Mouse (Mus musculus) intestine, postnatal 0 days (tissue): ENCODE results near the gene P4hb. TPM values are rescaled to one million over a fixed set of nuclear protein-coding genes. Genes with fewer than 3 reads are reported as not detected.

Experiments used
- ATAC-seq: fragments of 200-750 bp; cut with Nextera tagmentation; 2 replicates; pipeline ENCODE4 v1.8.0; 2017; ENCODE audit warnings: mild to moderate bottlenecking, moderate TSS enrichment, moderate library complexity
- H3K27ac ChIP-seq: fragments of 300-500 bp; sonication (generic); 2 replicates; pipeline ENCODE4 v1.5.1; 2014; ENCODE audit warnings: mild to moderate bottlenecking, low read depth, low read length, moderate library complexity
- H3K27me3 ChIP-seq: fragments of 300-500 bp; sonication (generic); replicated peaks from 2 replicates; pipeline ENCODE4 v1.6.1; 2014; ENCODE audit warnings: low read length, mixed read lengths; ENCODE audit not compliant: control insufficient read depth, insufficient read depth
- H3K36me3 ChIP-seq: fragments of 300-500 bp; sonication (generic); 2 replicates; pipeline ENCODE4 v1.6.1; 2014; ENCODE audit warnings: mild to moderate bottlenecking, moderate library complexity; ENCODE audit not compliant: control insufficient read depth, insufficient read depth
- H3K4me1 ChIP-seq: fragments of 300-500 bp; sonication (generic); replicated peaks from 2 replicates; pipeline ENCODE4 v1.6.1; 2014; ENCODE audit warnings: antibody characterized with exemption, low read length, mixed read lengths; ENCODE audit not compliant: control insufficient read depth, insufficient read depth
- H3K4me2 ChIP-seq: fragments of 300-500 bp; sonication (generic); replicated peaks from 2 replicates; pipeline ENCODE4 v1.6.1; 2014; ENCODE audit warnings: low read depth, mild to moderate bottlenecking, moderate library complexity
- H3K4me3 ChIP-seq: fragments of 300-500 bp; sonication (generic); 2 replicates; pipeline ENCODE4 v1.5.1; 2014; ENCODE audit warnings: low read depth, low read length
- H3K9ac ChIP-seq: fragments of 300-500 bp; sonication (generic); 2 replicates; pipeline ENCODE4 v1.6.1; 2014; ENCODE audit warnings: mild to moderate bottlenecking, low read depth, low read length
- H3K9me3 ChIP-seq: fragments of 300-500 bp; sonication (generic); 2 replicates; pipeline ENCODE4 v1.6.1; 2016; ENCODE audit warnings: mixed run types; ENCODE audit not compliant: control insufficient read depth
- CTCF ChIP-seq: sonication (generic); IDR thresholded peaks from 2 replicates; pipeline ENCODE4 v1.5.1; 2016; ENCODE audit warnings: low read depth, mild to moderate bottlenecking, control low read depth, antibody characterized with exemption, moderate library complexity
- WGBS: fragments of 180-500 bp; shearing (Covaris S2); extraction: QIAGEN DNeasy Blood & Tissue Kit; methylation state at CpG from one replicate; pipeline ENCODE4 v1.1.7; 2014; 5-methylcytosine and 5-hydroxymethylcytosine counted together
- polyA plus RNA-seq: library from polyadenylated mRNA; unstranded; fragments of >200 nt; fragmentation: Nextera tagmentation; extraction: Ambion mirVana; gene quantifications from 2 replicates; pipeline ENCODE4 v1.2.1, GENCODE M21; 2015

P4hb gene
- polyA plus RNA-seq, 1 experiment from 2014 or later, result 2,539 TPM

DNA sequence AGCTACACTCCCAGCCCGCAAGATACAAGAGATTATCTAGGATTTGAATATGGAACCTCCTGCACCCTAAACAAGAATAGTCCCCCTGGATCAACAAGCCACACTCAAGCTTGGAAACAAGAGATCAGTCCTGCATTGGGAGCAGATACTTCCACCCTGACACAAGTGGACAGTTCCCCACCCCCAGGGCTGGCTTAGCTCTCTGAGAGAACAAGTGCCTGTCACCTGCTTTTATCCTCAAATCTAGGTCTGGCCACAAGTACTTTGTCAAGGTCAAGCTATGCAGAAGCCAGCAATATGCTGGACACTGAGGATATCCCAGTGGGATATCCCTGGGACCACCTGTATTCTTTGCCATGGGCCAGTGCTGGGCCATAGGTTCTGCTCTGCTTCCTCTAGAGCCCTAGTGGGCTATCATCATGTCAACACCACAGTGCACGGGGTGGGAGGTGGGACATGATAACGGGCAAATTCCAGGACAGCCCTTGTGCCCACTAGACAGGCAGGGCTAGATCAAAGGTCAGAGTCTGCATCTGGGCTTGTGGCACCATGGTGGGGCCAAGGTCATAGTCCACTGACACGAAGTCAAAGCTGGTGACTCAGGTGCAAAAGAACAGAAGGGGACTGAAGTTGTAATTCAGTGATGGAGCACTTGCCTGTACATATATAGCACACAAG lies 43.7 kb upstream of the P4hb start:
- peaks cover 64% of the 10 kb centered on the region for H3K36me3 ChIP-seq
- H3K9ac ChIP-seq, result peak overlapping the region; percentile 94
- WGBS, result 25% methylated on average over 4 of the region's 4 CpGs

DNA sequence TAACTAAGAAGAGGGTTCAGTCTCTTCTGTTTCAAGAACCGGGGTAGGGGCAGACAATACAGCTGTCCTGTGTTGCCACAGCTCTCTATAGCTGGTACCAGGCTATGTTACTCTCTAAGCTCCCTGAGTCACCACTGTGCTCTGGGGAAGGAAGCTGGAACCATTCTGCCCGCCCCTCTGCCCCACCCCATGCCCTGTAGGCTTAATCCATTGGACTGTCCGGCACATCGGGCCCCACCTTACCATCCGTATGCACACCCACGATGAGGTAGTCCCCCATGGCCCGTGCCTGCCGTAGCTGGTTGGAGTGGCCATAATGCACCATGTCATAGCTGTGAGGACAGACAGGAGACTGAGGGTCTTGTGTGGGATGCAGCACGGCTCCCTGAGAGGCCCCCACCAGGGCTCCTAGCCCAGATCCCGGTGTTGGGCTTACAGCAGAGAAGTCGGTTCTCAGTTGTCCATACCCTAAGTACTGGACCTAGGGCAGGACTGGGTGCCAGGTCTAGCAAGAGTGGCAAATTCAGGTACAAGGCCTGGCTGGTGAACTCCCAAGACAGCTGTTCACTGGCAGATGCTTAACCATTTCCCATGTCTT lies 42.7 kb upstream of the P4hb start:
- no peak for TF ChIP-seq CTCF
- Histone ChIP-seq H3K27me3 (no peaks in the 10 kb centered on the region), H3K9ac (peak overlapping the region; percentile 45), H3K4me1 (peaks cover 6% of the 10 kb centered on the region; the same call in 1 of the 2 replicates), H3K27ac (peak overlapping the region; percentile 98), H3K4me3 (0 out of 2 replicates have a peak overlapping the region, but pooled peaks have one; percentile 20), H3K4me2 (peak overlapping the region; percentile 84), H3K9me3 (no peaks in the 10 kb centered on the region), H3K36me3 (peaks cover 67% of the 10 kb centered on the region)
- peak; percentile 25 for ATAC-seq
- WGBS, result 58% methylated on average over 11 of the region's 11 CpGs

More for the DNA sequence above, 43.7 kb upstream of the P4hb start:
- no peaks in the 10 kb centered on the region for H3K27me3 ChIP-seq
- H3K4me1 ChIP-seq, result peaks cover 6% of the 10 kb centered on the region; the same call in 1 of the 2 replicates
- no peaks in the 10 kb centered on the region for H3K9me3 ChIP-seq
- ATAC-seq, result peak; percentile 58
- no peak for TF ChIP-seq CTCF
- H3K4me2 ChIP-seq, result peak overlapping the region; percentile 84
- H3K4me3 ChIP-seq, result peak overlapping the region; percentile 84
- peak overlapping the region; percentile 98 for H3K27ac ChIP-seq

DNA sequence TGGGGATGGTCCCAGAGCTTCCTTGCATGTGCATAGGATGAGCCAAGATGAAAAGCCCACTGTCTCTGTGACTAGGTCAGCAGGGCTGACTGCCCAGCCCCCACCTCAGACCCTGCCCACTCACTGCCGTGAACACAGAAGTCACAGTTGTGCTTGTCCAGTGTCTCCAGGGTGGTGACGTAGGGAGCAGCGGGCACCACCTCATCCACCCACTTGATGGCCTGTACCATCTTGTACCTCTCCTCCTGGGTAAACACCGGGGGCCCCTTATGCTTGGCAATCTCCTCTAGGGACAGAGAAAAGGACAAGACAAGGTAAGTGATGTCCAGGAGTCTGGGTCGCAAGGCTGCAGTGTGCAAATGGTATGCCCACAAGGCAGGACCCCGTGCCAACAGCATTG lies 42.1 kb upstream of the P4hb start:
- H3K4me1 ChIP-seq, result peaks cover 6% of the 10 kb centered on the region; the same call in 1 of the 2 replicates
- H3K36me3 ChIP-seq, result peaks cover 67% of the 10 kb centered on the region
- H3K9ac ChIP-seq, result peak overlapping the region; percentile 45; the same call in 1 of the 2 replicates
- peak overlapping the region; percentile 84; the same call in 1 of the 2 replicates for H3K4me2 ChIP-seq
- no peaks in the 10 kb centered on the region for H3K9me3 ChIP-seq
- no peak for TF ChIP-seq CTCF
- no peak for ATAC-seq
- H3K4me3 ChIP-seq, result no peak overlapping the region
- no peaks in the 10 kb centered on the region for H3K27me3 ChIP-seq
- 93% methylated on average over 6 of the region's 6 CpGs for WGBS
- H3K27ac ChIP-seq, result peak overlapping the region; percentile 98

DNA sequence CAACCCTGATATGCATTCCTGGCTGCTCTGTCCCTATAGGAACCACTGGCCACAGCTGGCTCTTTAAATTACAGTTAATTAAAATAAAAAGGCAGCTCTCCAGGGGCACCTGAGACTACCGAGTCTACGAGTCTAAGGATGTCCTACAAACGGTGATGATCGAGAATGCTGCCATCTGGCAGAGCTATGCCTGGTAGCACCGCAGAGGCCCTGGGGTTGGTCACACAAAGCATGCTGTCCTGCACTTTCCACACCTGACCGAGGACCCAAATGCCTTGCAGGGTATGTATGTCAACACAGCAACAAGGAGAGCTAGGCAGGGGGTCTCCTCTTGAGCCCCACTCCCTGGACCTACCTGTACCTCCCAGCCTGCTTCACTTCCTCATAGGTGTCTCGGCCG lies 40.9 kb upstream of the P4hb start:
- Histone ChIP-seq H3K36me3 (peaks cover 62% of the 10 kb centered on the region), H3K4me2 (no peak overlapping the region), H3K9ac (no peak overlapping the region), H3K9me3 (no peaks in the 10 kb centered on the region), H3K4me1 (peaks cover 6% of the 10 kb centered on the region; the same call in 1 of the 2 replicates), H3K27me3 (no peaks in the 10 kb centered on the region), H3K27ac (no peak overlapping the region), H3K4me3 (no peak overlapping the region)
- 84% methylated on average over 8 of the region's 8 CpGs for WGBS
- ATAC-seq, result no peak
- no peak for TF ChIP-seq CTCF

DNA sequence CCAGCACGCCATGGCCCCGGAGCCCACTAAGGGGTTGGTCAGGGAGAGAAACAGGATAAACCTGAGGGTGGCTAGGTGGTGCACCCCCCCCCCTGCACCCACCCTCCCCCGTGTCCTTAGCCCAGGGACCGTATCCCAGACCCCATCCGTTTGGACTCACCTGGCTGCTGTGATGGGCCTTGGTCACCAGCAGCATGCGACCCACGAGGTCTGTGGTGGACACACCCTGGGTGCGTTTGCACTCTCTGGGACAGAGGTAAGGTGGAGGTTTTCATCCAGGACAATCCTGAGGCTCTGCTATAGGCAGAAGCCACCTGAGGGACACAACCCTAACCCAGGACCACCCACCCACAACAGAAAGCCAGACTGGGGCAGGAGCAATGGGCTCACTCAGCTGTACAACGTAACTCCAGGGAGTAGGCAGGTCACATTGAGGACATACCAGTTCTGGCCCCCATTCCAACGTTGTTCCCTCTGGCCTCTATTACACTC lies 40.5 kb upstream of the P4hb start:
- ATAC-seq, result no peak
- no peak overlapping the region for H3K4me2 ChIP-seq
- peak overlapping the region; percentile 28; the same call in 1 of the 2 replicates for H3K27ac ChIP-seq
- H3K9me3 ChIP-seq, result no peaks in the 10 kb centered on the region
- no peak overlapping the region for H3K4me3 ChIP-seq
- no peaks in the 10 kb centered on the region for H3K27me3 ChIP-seq
- WGBS, result 79% methylated on average over 10 of the region's 10 CpGs
- TF ChIP-seq CTCF, result no peak
- peaks cover 58% of the 10 kb centered on the region for H3K36me3 ChIP-seq
- H3K4me1 ChIP-seq, result peaks cover 6% of the 10 kb centered on the region; the same call in 1 of the 2 replicates
- H3K9ac ChIP-seq, result no peak overlapping the region

DNA sequence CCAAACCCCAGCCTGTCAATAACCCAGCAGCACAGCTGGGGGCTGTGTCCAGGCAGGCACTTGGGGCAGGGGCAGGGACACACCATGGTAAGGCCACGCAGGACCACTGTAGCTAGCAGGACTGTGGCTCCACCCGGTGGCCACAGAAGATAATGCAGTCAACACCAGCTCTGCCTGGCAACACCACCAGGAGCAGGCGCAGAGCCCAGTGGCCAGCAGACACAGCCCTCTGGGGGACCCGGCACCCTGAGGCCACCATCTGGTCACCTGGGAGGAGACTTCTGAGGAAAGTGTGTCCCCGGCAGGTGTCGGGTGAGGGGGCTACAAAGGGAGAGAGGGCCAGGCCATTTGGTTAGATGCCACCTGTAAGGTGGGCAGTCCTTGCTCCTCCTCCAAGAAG lies 39.7 kb upstream of the P4hb start:
- peaks cover 6% of the 10 kb centered on the region; the same call in 1 of the 2 replicates for H3K4me1 ChIP-seq
- H3K27ac ChIP-seq, result no peak overlapping the region
- no peak for ATAC-seq
- 43% methylated on average over 6 of the region's 6 CpGs for WGBS
- no peaks in the 10 kb centered on the region for H3K27me3 ChIP-seq
- no peak overlapping the region for H3K4me3 ChIP-seq
- no peak overlapping the region for H3K9ac ChIP-seq
- H3K36me3 ChIP-seq, result peaks cover 52% of the 10 kb centered on the region
- peak; percentile 92 for TF ChIP-seq CTCF
- no peak overlapping the region for H3K4me2 ChIP-seq
- H3K9me3 ChIP-seq, result no peaks in the 10 kb centered on the region
